Mouse (Mus musculus): ENCODE measurements around the gene Pkd1. TPM values are rescaled to one million over a fixed set of nuclear protein-coding genes. Genes with fewer than 3 reads are reported as not detected.

Gene Pkd1
- total and polyA plus RNA-seq, 2 experiments from 2014 or later: 16.0 to 87.9 TPM

DNA sequence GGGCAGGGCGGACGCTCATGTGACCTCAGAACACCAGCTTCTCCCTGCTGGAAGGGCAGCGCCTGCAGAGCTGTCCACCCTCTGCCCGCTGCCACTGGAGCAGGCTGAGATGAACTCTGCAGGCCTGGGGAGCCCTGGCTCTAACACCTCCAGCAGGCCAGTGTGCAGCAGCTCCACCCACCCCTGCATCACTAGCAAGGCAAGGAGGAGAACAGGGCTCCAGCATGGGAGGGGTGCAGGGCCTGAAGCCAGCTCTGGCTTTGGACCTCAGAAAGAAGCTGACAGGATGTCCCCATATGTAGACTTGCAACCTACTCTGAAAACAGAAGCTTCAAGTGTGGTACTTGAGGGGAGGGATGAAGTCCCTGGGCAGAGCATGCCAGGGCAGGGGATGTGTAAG lies 50.9 kb downstream of the Pkd1 start:
- 81% methylated on average over 4 of the region's 4 CpGs for WGBS
- peaks cover 84% of the 10 kb centered on the region for H3K36me3 ChIP-seq (ENCODE audit: insufficient read depth, low read length)
- no peak overlapping the region for H3K4me2 ChIP-seq (ENCODE audit: low read depth, low read length)
- peak overlapping the region; percentile 41; the same call in 1 of the 2 replicates for H3K27ac ChIP-seq
- H3K27me3 ChIP-seq (ENCODE audit: insufficient read depth, low read length): no peaks in the 10 kb centered on the region
- no peak overlapping the region for H3K4me3 ChIP-seq (ENCODE audit: low read length)
- no peaks in the 10 kb centered on the region for H3K4me1 ChIP-seq (ENCODE audit: insufficient read depth, low read length)
- H3K9ac ChIP-seq (replicated peaks; ENCODE audit: low read length): no peak overlapping the region
- no peak for DNase-seq (ENCODE audit: low spot score)
- no peak for TF ChIP-seq CTCF (IDR thresholded peaks at IDR 0.05; ENCODE audit: low read depth)
- no peak for ATAC-seq
- H3K9me3 ChIP-seq (ENCODE audit: low read length): no peaks in the 10 kb centered on the region

DNA sequence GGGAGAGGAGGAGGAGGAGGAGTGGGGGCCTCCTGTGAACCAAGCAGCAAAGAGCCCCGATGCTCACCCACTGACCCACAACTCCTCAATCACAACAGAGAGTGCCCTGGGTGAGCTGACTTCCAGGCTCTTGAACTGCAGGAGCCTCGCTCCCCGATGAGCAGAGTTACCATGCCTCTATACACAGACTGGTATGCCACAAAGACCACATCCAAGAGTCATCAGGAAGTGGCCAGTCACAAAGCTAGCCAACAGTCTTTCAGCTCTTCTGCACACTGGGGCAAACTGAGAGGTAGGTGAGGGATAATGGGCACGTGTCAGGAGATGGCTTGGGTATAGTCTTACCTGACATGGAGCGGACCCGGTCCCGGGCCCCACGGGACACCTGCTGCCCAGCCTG lies 54.3 kb downstream of the Pkd1 start:
- no peak for DNase-seq (ENCODE audit: low spot score)
- ATAC-seq: no peak
- H3K4me2 ChIP-seq (ENCODE audit: low read depth, low read length): no peak overlapping the region
- WGBS: 88% methylated on average over 8 of the region's 8 CpGs
- no peak overlapping the region for H3K9ac ChIP-seq (replicated peaks; ENCODE audit: low read length)
- no peak overlapping the region for H3K4me3 ChIP-seq (ENCODE audit: low read length)
- TF ChIP-seq CTCF (IDR thresholded peaks at IDR 0.05; ENCODE audit: low read depth): no peak
- no peaks in the 10 kb centered on the region for H3K9me3 ChIP-seq (ENCODE audit: low read length)
- H3K4me1 ChIP-seq (ENCODE audit: insufficient read depth, low read length): no peaks in the 10 kb centered on the region
- no peak overlapping the region for H3K27ac ChIP-seq
- H3K27me3 ChIP-seq (ENCODE audit: insufficient read depth, low read length): no peaks in the 10 kb centered on the region
- H3K36me3 ChIP-seq (ENCODE audit: insufficient read depth, low read length): peaks cover 84% of the 10 kb centered on the region

DNA sequence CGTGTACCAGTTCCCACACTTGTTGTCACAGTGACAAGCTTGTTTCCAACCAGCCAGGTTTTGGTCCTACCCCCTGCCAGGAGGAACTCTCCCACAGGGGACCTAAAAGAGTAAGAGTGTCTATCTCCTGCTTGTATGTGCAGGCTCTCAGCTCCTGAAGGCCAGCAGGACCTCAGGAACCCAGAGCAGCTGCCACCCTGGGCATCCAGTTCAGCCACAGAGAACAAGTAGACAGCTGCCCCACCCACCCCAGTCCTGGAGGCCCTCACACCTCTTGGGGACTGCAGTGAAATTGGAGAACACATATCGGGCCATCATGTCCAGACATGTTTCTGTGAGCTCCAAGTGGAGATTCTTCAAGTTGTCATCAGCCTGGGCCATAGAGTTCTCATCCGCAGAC lies 54.9 kb downstream of the Pkd1 start:
- Histone ChIP-seq H3K4me2 (ENCODE audit: low read depth, low read length) (no peak overlapping the region), H3K27me3 (ENCODE audit: insufficient read depth, low read length) (no peaks in the 10 kb centered on the region), H3K4me1 (ENCODE audit: insufficient read depth, low read length) (no peaks in the 10 kb centered on the region), H3K4me3 (ENCODE audit: low read length) (no peak overlapping the region), H3K9ac (replicated peaks; ENCODE audit: low read length) (no peak overlapping the region), H3K9me3 (ENCODE audit: low read length) (no peaks in the 10 kb centered on the region), H3K36me3 (ENCODE audit: insufficient read depth, low read length) (peaks cover 81% of the 10 kb centered on the region), H3K27ac (no peak overlapping the region)
- no peak for ATAC-seq
- TF ChIP-seq CTCF (IDR thresholded peaks at IDR 0.05; ENCODE audit: low read depth): no peak
- no peak for DNase-seq (ENCODE audit: low spot score)
- 93% methylated on average over 3 of the region's 3 CpGs for WGBS

DNA sequence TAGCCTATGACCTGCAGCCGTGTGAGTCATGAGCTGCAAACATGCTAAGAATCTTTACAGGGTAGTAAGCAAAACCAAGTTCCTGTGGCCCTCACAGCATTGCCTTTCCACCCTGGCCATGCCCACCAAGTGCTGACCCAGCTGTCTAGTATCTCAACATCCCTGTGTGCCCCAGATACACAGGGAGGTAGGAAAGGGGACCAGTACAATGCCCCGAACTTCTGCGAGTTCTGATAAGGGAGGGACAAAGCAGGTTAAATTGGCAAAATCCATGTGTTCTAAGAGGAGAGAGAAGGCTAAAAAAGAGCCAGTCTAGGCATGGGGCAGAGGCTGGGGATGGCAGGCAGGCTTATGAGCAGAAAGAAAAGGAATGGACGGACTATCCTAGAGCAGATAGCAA lies 58.7 kb downstream of the Pkd1 start:
- 92% methylated on average over 4 of the region's 4 CpGs for WGBS
- DNase-seq (ENCODE audit: low spot score) (no peak), ATAC-seq (no peak)
- Histone ChIP-seq H3K4me3 (ENCODE audit: low read length) (no peak overlapping the region), H3K27me3 (ENCODE audit: insufficient read depth, low read length) (no peaks in the 10 kb centered on the region), H3K36me3 (ENCODE audit: insufficient read depth, low read length) (peaks cover 64% of the 10 kb centered on the region), H3K9ac (replicated peaks; ENCODE audit: low read length) (no peak overlapping the region), H3K9me3 (ENCODE audit: low read length) (no peaks in the 10 kb centered on the region), H3K27ac (no peak overlapping the region), H3K4me2 (ENCODE audit: low read depth, low read length) (no peak overlapping the region), H3K4me1 (ENCODE audit: insufficient read depth, low read length) (no peaks in the 10 kb centered on the region)
- no peak for TF ChIP-seq CTCF (IDR thresholded peaks at IDR 0.05; ENCODE audit: low read depth)

DNA sequence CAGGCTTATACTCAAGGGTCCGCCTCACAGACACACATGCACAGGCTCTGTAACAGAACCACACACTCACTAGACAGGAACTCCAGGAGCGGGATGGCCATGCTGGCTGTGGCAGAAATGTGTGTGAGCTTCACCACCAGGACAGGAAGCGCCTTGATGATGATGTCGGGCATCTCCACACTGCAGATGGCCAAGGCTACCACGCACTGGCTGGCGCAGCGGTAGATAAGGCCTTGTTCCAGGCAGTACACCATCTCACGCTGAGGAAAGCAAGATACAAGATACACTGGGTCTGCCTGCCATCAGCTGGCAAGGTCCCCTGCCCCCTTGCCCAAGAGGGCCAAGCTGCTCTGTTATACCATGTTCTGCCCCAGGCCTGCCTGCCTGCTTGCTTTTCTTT lies 59.2 kb downstream of the Pkd1 start:
- no peaks in the 10 kb centered on the region for H3K4me1 ChIP-seq (ENCODE audit: insufficient read depth, low read length)
- no peak for TF ChIP-seq CTCF (IDR thresholded peaks at IDR 0.05; ENCODE audit: low read depth)
- no peak overlapping the region for H3K4me2 ChIP-seq (ENCODE audit: low read depth, low read length)
- no peaks in the 10 kb centered on the region for H3K9me3 ChIP-seq (ENCODE audit: low read length)
- no peak for ATAC-seq
- H3K36me3 ChIP-seq (ENCODE audit: insufficient read depth, low read length): peaks cover 66% of the 10 kb centered on the region
- no peak overlapping the region for H3K27ac ChIP-seq
- WGBS: 96% methylated on average over 8 of the region's 8 CpGs
- H3K4me3 ChIP-seq (ENCODE audit: low read length): no peak overlapping the region
- no peak overlapping the region for H3K9ac ChIP-seq (replicated peaks; ENCODE audit: low read length)
- DNase-seq (ENCODE audit: low spot score): no peak
- H3K27me3 ChIP-seq (ENCODE audit: insufficient read depth, low read length): no peaks in the 10 kb centered on the region

DNA sequence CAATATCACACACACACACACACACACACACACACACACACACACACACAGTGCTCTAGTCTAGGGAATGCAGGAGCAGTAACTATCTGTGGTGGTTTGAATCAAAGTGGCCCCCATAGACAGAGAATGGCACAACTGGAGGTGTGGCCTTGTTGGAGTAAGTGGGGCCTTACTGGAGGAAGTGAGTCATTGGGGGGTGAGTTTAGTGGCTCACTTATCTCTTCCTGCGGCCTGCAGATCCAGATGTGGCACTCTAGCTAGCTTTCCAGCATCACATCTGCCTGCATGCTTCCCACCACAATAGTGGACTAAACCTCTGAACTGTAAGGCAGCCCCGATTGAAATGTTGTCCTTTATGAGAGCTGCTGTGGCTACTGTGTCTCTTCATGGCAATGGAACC lies 61.1 kb downstream of the Pkd1 start:
- Histone ChIP-seq H3K4me2 (ENCODE audit: low read depth, low read length) (no peak overlapping the region), H3K9ac (replicated peaks; ENCODE audit: low read length) (no peak overlapping the region), H3K27me3 (ENCODE audit: insufficient read depth, low read length) (no peaks in the 10 kb centered on the region), H3K4me3 (ENCODE audit: low read length) (no peak overlapping the region), H3K4me1 (ENCODE audit: insufficient read depth, low read length) (no peaks in the 10 kb centered on the region), H3K9me3 (ENCODE audit: low read length) (no peaks in the 10 kb centered on the region), H3K27ac (no peak overlapping the region), H3K36me3 (ENCODE audit: insufficient read depth, low read length) (peaks cover 68% of the 10 kb centered on the region)
- 96% methylated on average over 2 of the region's 2 CpGs for WGBS
- no peak for TF ChIP-seq CTCF (IDR thresholded peaks at IDR 0.05; ENCODE audit: low read depth)
- ATAC-seq (no peak), DNase-seq (ENCODE audit: low spot score) (no peak)

DNA sequence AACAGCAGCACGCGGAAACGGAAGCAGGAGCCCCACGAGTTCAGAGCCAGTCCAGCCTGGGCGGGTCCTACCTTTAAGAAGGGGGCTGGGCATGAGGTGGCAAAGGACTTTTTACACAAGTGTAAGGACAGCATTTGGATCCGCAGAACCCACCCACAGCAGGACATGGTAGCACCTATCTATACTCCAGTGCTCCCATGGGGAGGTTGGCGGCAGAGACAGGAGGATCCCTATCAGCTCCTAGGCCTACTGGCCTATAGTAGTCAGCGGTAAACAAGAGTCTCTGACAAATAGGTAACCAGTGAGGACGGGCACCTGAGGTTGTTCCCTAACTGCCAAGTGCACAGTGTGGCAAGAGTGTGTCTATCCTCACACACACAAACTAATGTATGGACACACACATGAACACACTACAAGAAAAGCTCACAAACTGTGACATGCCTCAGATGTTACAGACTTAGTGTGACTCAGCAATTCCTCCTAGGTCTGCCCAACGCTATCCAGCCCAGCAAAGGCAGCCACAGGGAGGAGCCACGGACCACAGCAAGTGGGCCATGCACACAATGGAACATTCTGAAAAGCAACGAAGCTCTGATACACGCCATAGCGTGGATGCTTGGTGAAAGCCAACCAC lies 68.0 kb downstream of the Pkd1 start:
- WGBS: 86% methylated on average over 14 of the region's 14 CpGs
- H3K4me2 ChIP-seq (ENCODE audit: low read depth, low read length): no peak overlapping the region
- no peak overlapping the region for H3K9ac ChIP-seq (replicated peaks; ENCODE audit: low read length)
- no peak overlapping the region for H3K27ac ChIP-seq
- no peak for DNase-seq (ENCODE audit: low spot score)
- no peak overlapping the region for H3K4me3 ChIP-seq (ENCODE audit: low read length)
- H3K36me3 ChIP-seq (ENCODE audit: insufficient read depth, low read length): peaks cover 78% of the 10 kb centered on the region
- no peaks in the 10 kb centered on the region for H3K9me3 ChIP-seq (ENCODE audit: low read length)
- no peaks in the 10 kb centered on the region for H3K4me1 ChIP-seq (ENCODE audit: insufficient read depth, low read length)
- no peak for ATAC-seq
- no peaks in the 10 kb centered on the region for H3K27me3 ChIP-seq (ENCODE audit: insufficient read depth, low read length)
- TF ChIP-seq CTCF (IDR thresholded peaks at IDR 0.05; ENCODE audit: low read depth): no peak
